Mouse (Mus musculus) liver, embryonic 14.5 days (tissue): ENCODE measurements around the gene Vegfb. TPM values are rescaled to one million over a fixed set of nuclear protein-coding genes. Genes with fewer than 3 reads are reported as not detected.

Source experiments
- ATAC-seq: fragments of 200-750 bp; cut with Nextera tagmentation; 2 replicates; pipeline ENCODE4 v1.8.0; 2017; ENCODE audit warnings: moderate number of reproducible peaks, mild to moderate bottlenecking, moderate library complexity; ENCODE audit not compliant: insufficient read depth
- DNase-seq, 3 experiments: peaks; one replicate each; pipeline ENCODE4 v3.0.0-alpha.2; 2012 to 2013; ENCODE audit warnings: low read depth in 3 of 3, low spot score in 3 of 3
- H3K27ac ChIP-seq: fragments of 300-500 bp; sonication (generic); 2 replicates; pipeline ENCODE4 v1.5.1; 2014; ENCODE audit warnings: moderate library complexity, mild to moderate bottlenecking, control low read depth, inconsistent platforms
- H3K27me3 ChIP-seq: fragments of 300-500 bp; sonication (generic); 2 replicates; pipeline ENCODE4 v1.6.1; 2014; ENCODE audit warnings: mild to moderate bottlenecking, low read length, moderate library complexity; ENCODE audit not compliant: control insufficient read depth, insufficient read depth
- H3K36me3 ChIP-seq: fragments of 300-500 bp; sonication (generic); replicated peaks from 2 replicates; pipeline ENCODE4 v1.6.1; 2014; ENCODE audit warnings: low read depth; ENCODE audit not compliant: control insufficient read depth, insufficient read depth
- H3K4me1 ChIP-seq, 2 experiments: fragments of 200-500 bp in 1 of 2; fragments of 300-500 bp in 1 of 2; sonication (generic) in 1 of 2; replicated peaks; 2 replicates each; pipeline ENCODE4 v1.6.1; 2012 to 2014; ENCODE audit warnings: antibody characterized with exemption in 1 of 2, inconsistent platforms in 1 of 2, low read length in 1 of 2; ENCODE audit not compliant: control insufficient read depth in 2 of 2, insufficient read depth in 2 of 2
- H3K4me2 ChIP-seq: fragments of 300-500 bp; sonication (generic); 2 replicates; pipeline ENCODE4 v1.6.1; 2014; ENCODE audit warnings: low read depth, mild to moderate bottlenecking, control low read depth, moderate library complexity
- H3K4me3 ChIP-seq, 2 experiments: fragments of 200-500 bp in 1 of 2; fragments of 300-500 bp in 1 of 2; sonication (generic) in 1 of 2; 2 replicates each; pipeline ENCODE4 v1.5.1; 2012 to 2014; ENCODE audit warnings: low read depth in 2 of 2, low read length in 2 of 2, mild to moderate bottlenecking in 2 of 2, control low read depth in 1 of 2, inconsistent platforms in 1 of 2, moderate library complexity in 1 of 2; ENCODE audit not compliant: insufficient read depth in 1 of 2
- H3K9ac ChIP-seq: fragments of 300-500 bp; sonication (generic); replicated peaks from 2 replicates; pipeline ENCODE4 v1.6.1; 2014; ENCODE audit warnings: mild to moderate bottlenecking, control low read depth, moderate library complexity
- H3K9me3 ChIP-seq: fragments of 300-500 bp; sonication (generic); 2 replicates; pipeline ENCODE4 v1.6.1; 2016; ENCODE audit warnings: low read length, mixed read lengths; ENCODE audit not compliant: control insufficient read depth
- CTCF ChIP-seq: IDR thresholded peaks from 2 replicates; pipeline ENCODE4 v1.5.1; 2016; ENCODE audit warnings: antibody characterized with exemption, low read depth, control low read depth
- EP300 ChIP-seq: IDR thresholded peaks from 2 replicates; pipeline ENCODE4 v1.6.1; 2016; ENCODE audit warnings: antibody characterized with exemption, low read depth
- WGBS: fragments of 180-500 bp; shearing (Covaris S2); extraction: QIAGEN DNeasy Blood & Tissue Kit; methylation state at CpG from one replicate; pipeline ENCODE4 v1.1.7; 2014; ENCODE audit not compliant: insufficient replicate concordance; 5-methylcytosine and 5-hydroxymethylcytosine counted together
- polyA plus RNA-seq, 2 experiments: library from polyadenylated mRNA; depleted of rRNA in 1 of 2; stranded (reverse) in 1 of 2; unstranded in 1 of 2; fragments of >200 nt; fragmentation: Nextera tagmentation in 1 of 2; extraction: Ambion mirVana in 1 of 2; gene quantifications; 2 replicates each; pipeline versions ENCODE4 v1.2.1 to v1.2.3; 2012 to 2014

The Vegfb gene
- polyA plus RNA-seq, 2 experiments, result 7.6 to 9.5 TPM

- Histone ChIP-seq H3K27me3 (no peaks in the 10 kb centered on the region), H3K27ac (peak within 1 kb of the TSS; percentile 72), H3K4me3 (peak within 1 kb of the TSS; percentile 71 to 77), H3K36me3 (peaks cover 6% of the 10 kb centered on the region), H3K9me3 (no peaks in the 10 kb centered on the region), H3K4me1 (peaks cover 14 to 25% of the 10 kb centered on the region in 2 experiments), H3K4me2 (peak within 1 kb of the TSS; percentile 96), H3K9ac (peak within 1 kb of the TSS; percentile 81)
- ATAC-seq, result no peak
- WGBS, result under 1% methylated on average over 16 of the region's 16 CpGs
- no peak for DNase-seq
- TF ChIP-seq EP300, result 0 out of 2 replicates have a peak, but pooled peaks have one; percentile 7
- TF ChIP-seq CTCF, result peak; percentile 43
Observed at GRCm38 (mm10) chr19:6975537-6976521, 11.6 kb downstream of the Vegfb start, which contains the start of gene Plcb3. Plcb3 (minus strand) TSS chr19:6976470.

- Histone ChIP-seq H3K9ac (peak within 1 kb of the TSS; percentile 81), H3K4me3 (peak within 1 kb of the TSS; percentile 71 to 94), H3K4me1 (peaks cover 26 to 35% of the 10 kb centered on the region in 2 experiments), H3K27ac (peak within 1 kb of the TSS; percentile 72), H3K36me3 (peaks cover 6% of the 10 kb centered on the region), H3K9me3 (no peaks in the 10 kb centered on the region), H3K4me2 (peak within 1 kb of the TSS; percentile 96), H3K27me3 (no peaks in the 10 kb centered on the region)
- WGBS, result under 1% methylated on average over 68 of the region's 84 CpGs
- DNase-seq (peak; percentile 75 to 85 (median 75)), ATAC-seq (peak; percentile 65)
- TF ChIP-seq CTCF, result peak; percentile 25; the same call in 1 of the 2 replicates
- no peak for TF ChIP-seq EP300
Observed at GRCm38 (mm10) chr19:6974211-6975205, 12.9 kb downstream of the Vegfb start, which contains the start of gene Ppp1r14b. Ppp1r14b (plus strand) TSS chr19:6974968.

GRCm38 (mm10) chr19:6973581-6974190 lies 13.8 kb downstream of the Vegfb start:
- H3K27ac ChIP-seq, result peak overlapping the region; percentile 38; the same call in 1 of the 2 replicates
- H3K9ac ChIP-seq, result peak overlapping the region; percentile 49
- peaks cover 28 to 34% of the 10 kb centered on the region in 2 experiments for H3K4me1 ChIP-seq
- TF ChIP-seq CTCF (no peak), EP300 (no peak)
- H3K4me2 ChIP-seq, result peak overlapping the region; percentile 96
- ATAC-seq (no peak), DNase-seq (no peak)
- H3K4me3 ChIP-seq, result peak overlapping the region; percentile 71 to 94
- no peaks in the 10 kb centered on the region for H3K9me3 ChIP-seq
- peaks cover 3% of the 10 kb centered on the region; the same call in 1 of the 2 replicates for H3K27me3 ChIP-seq
- peaks cover 6% of the 10 kb centered on the region for H3K36me3 ChIP-seq
- 31% methylated on average over 12 of the region's 12 CpGs for WGBS

- Histone ChIP-seq H3K4me1 (peaks cover 24 to 29% of the 10 kb centered on the region in 2 experiments), H3K4me2 (no peak overlapping the region), H3K9me3 (no peaks in the 10 kb centered on the region), H3K27ac (no peak overlapping the region), H3K27me3 (peaks cover 3% of the 10 kb centered on the region; the same call in 1 of the 2 replicates), H3K9ac (0 out of 2 replicates have a peak overlapping the region, but pooled peaks have one; percentile 14), H3K36me3 (peaks cover 6% of the 10 kb centered on the region), H3K4me3 (no peak overlapping the region)
- TF ChIP-seq EP300 (no peak), CTCF (no peak)
- 76% methylated on average over 13 of the region's 13 CpGs for WGBS
- DNase-seq, result no peak
- no peak for ATAC-seq
Observed at GRCm38 (mm10) chr19:6972247-6972917, 15.1 kb downstream of the Vegfb start.
